Mouse (Mus musculus) embryonic facial prominence, embryonic 11.5 days (tissue): ENCODE results near the gene Olfr1224-ps1. TPM values are rescaled to one million over a fixed set of nuclear protein-coding genes. Genes with fewer than 3 reads are reported as not detected.
"Not testable (repeated sequence)": the region's sequence is repeated elsewhere in the genome, so short reads cannot be mapped to it uniquely, and the experiment has no call there.

Experiments used
- ATAC-seq: fragments of 200-750 bp; cut with Nextera tagmentation; replicated peaks from 2 replicates; pipeline ENCODE4 v1.8.0; 2017; ENCODE audit warnings: low read depth; ENCODE audit not compliant: insufficient number of reproducible peaks, low FRiP score, low TSS enrichment
- DNase-seq: peaks from one replicate; pipeline ENCODE4 v3.0.0-alpha.2; 2015; ENCODE audit warnings: low spot score
- H3K27ac ChIP-seq: fragments of 300-500 bp; sonication (generic); replicated peaks from 2 replicates; pipeline ENCODE4 v1.5.1; 2014; ENCODE audit warnings: mild to moderate bottlenecking, low read depth, low read length, control low read depth
- H3K27me3 ChIP-seq: fragments of 300-500 bp; sonication (generic); 2 replicates; pipeline ENCODE4 v1.6.1; 2014; ENCODE audit warnings: mild to moderate bottlenecking, low read length, moderate library complexity, mixed read lengths; ENCODE audit not compliant: control insufficient read depth, insufficient read depth
- H3K36me3 ChIP-seq: fragments of 300-500 bp; sonication (generic); replicated peaks from 2 replicates; pipeline ENCODE4 v1.6.1; 2014; ENCODE audit warnings: low read depth, mild to moderate bottlenecking, low read length, moderate library complexity, mixed read lengths; ENCODE audit not compliant: control insufficient read depth, insufficient read depth
- H3K4me1 ChIP-seq: fragments of 300-500 bp; sonication (generic); 2 replicates; pipeline ENCODE4 v1.6.1; 2014; ENCODE audit warnings: low read length, mixed read lengths; ENCODE audit not compliant: control insufficient read depth, insufficient read depth
- H3K4me2 ChIP-seq: fragments of 300-500 bp; sonication (generic); 2 replicates; pipeline ENCODE4 v1.6.1; 2014; ENCODE audit warnings: low read depth, mild to moderate bottlenecking, control low read depth, low read length, moderate library complexity
- H3K4me3 ChIP-seq: fragments of 300-500 bp; sonication (generic); 2 replicates; pipeline ENCODE4 v1.5.1; 2014; ENCODE audit warnings: low read depth, low read length, control low read depth
- H3K9ac ChIP-seq: fragments of 300-500 bp; sonication (generic); replicated peaks from 2 replicates; pipeline ENCODE4 v1.6.1; 2014; ENCODE audit warnings: mild to moderate bottlenecking, control low read depth, low read length
- H3K9me3 ChIP-seq: fragments of 300-500 bp; sonication (generic); replicated peaks from 2 replicates; pipeline ENCODE4 v1.6.1; 2016; ENCODE audit warnings: mild to moderate bottlenecking, low read length, inconsistent platforms, mixed read lengths; ENCODE audit not compliant: control insufficient read depth
- WGBS: fragments of 180-500 bp; shearing (Covaris S2); extraction: QIAGEN DNeasy Blood & Tissue Kit; methylation state at CpG from one replicate; pipeline ENCODE4 v1.1.7; 2014; 5-methylcytosine and 5-hydroxymethylcytosine counted together
- polyA plus RNA-seq: library from polyadenylated mRNA; unstranded; fragments of >200 nt; fragmentation: Nextera tagmentation; extraction: Ambion mirVana; gene quantifications from 2 replicates; pipeline ENCODE4 v1.2.1, GENCODE M21; 2014

The Olfr1224-ps1 gene
- polyA plus RNA-seq, result not detected in 2 replicates

DNA sequence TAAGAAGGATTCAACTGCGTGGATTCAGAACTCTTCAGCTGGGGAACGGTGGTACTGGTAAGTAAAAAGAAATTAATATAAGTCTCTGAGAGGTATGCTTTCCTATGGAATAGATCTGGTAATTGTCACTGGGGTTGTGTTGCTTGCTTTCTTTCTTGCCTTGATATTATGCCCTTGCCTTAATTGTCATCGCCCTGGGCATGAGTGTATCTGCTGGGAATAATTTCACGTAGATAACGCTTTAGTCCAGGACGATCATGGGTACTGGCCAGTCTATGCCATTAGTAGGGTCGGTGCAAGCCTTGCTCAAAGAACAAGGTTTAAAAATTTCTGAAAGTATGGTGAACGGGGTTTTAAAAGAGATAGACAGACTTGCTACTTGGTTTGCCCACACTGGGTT, at the start of gene Olfr1224-ps1:
Gene Olfr1224-ps1 (minus strand): TSS at position 101 of the 400 bp plus-strand sequence.
- DNase-seq, ATAC-seq, H3K4me2 ChIP-seq, H3K27ac ChIP-seq, H3K9ac ChIP-seq, H3K4me3 ChIP-seq, H3K27me3 ChIP-seq, H3K36me3 ChIP-seq, H3K9me3 ChIP-seq, H3K4me1 ChIP-seq: not testable (repeated sequence)
- WGBS, result 90% methylated on average over 8 of the region's 8 CpGs

DNA sequence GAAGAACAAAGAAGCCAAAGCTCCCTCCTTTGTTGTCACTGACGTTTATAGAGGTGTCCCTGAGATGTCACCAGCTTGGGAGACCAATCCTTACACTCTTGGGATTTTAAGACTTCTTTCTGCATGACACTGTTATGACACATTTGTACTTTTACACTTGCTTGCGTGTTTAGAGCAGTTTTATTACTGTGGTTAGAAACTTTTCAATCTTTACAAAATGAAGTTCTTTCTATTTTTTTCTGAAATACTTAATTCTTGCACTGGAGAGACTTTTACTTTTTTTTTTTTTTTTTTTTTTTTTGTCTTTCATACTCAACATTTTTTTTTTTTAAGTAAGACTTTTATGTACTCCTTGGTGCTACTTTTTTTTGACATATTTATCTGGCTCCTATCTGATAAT, 36.1 kb upstream of the Olfr1224-ps1 start, which contains the start of gene Olfr1226:
Gene Olfr1226 (minus strand): TSS at position 101 of the 400 bp plus-strand sequence.
- ATAC-seq (no peak), DNase-seq (no peak)
- Histone ChIP-seq H3K9ac (no peak within 1 kb of the TSS), H3K27me3 (no peaks in the 10 kb centered on the region), H3K9me3 (no peaks in the 10 kb centered on the region), H3K36me3 (no peaks in the 10 kb centered on the region), H3K4me2 (no peak within 1 kb of the TSS), H3K27ac (no peak within 1 kb of the TSS), H3K4me3 (no peak within 1 kb of the TSS), H3K4me1 (no peaks in the 10 kb centered on the region)
- 67% methylated on average over 2 of the region's 2 CpGs for WGBS

DNA sequence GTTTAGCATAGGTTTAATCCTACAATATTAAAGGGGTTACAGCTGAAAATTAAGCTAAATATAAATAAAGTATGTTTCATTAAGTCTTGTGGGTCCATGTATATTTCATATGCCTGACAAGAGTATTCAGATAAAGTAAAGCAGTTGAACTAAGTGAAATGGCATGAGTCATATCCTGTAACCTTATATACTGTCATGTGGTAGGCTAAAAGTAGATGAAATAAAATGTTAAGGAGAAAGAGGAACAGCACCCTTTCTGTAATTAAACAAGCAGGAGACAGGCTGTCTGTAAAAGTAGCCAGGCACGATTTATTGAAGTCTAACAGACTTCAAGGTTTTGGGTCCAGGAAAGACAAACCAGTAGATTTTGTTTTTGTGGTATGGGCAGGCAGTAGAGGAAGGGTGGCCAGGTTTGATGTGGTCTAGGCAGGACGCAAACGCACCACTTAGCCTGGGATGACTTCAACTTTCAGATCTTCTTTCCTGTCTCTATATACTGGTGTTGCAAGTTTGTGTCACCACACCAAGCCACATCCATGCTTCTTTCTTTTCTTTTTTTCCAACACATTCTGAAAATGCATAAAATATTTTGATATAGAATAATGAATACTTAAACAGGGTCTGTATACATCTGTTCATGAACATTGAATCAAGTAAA, 32.6 kb upstream of the Olfr1224-ps1 start:
- 86% methylated on average over 3 of the region's 3 CpGs for whole genome bisulfite sequencing
- no peak for ATAC-seq
- no peaks in the 10 kb centered on the region for H3K27me3 ChIP-seq
- no peaks in the 10 kb centered on the region for H3K4me1 ChIP-seq
- H3K27ac ChIP-seq, result no peak overlapping the region
- H3K9ac ChIP-seq, result no peak overlapping the region
- H3K36me3 ChIP-seq, result no peaks in the 10 kb centered on the region
- no peak for DNase-seq
- no peak overlapping the region for H3K4me3 ChIP-seq
- H3K4me2 ChIP-seq, result no peak overlapping the region
- H3K9me3 ChIP-seq, result no peaks in the 10 kb centered on the region

DNA sequence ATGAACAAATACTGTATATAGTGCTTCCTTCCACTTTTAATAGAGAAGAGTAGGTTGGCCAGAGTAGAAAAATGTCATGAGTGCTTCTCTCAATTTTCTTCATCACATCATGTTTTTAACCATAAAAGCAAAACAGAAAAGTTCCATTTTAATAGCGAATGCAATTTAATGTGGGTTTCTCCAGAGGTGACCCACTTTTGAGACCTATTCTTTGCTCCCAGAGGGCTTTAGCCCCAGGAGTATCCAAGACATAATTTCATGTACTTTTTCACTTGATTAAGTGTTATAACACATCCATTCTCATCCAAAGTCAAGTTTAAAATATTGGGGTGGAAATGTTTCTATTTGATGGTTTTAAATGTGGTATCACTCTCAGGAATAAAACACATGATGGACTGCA, 10.7 kb upstream of the Olfr1224-ps1 start, which contains the start of gene Olfr1225:
Gene Olfr1225 (minus strand): TSS at position 101 of the 400 bp plus-strand sequence.
- Histone ChIP-seq H3K9ac (no peak within 1 kb of the TSS), H3K4me2 (no peak within 1 kb of the TSS), H3K9me3 (no peaks in the 10 kb centered on the region), H3K4me1 (no peaks in the 10 kb centered on the region), H3K27me3 (no peaks in the 10 kb centered on the region), H3K27ac (no peak within 1 kb of the TSS), H3K4me3 (no peak within 1 kb of the TSS), H3K36me3 (no peaks in the 10 kb centered on the region)
- no peak for DNase-seq
- ATAC-seq, result no peak
- 89% methylated on average over 1 of the region's 1 CpGs for WGBS

DNA sequence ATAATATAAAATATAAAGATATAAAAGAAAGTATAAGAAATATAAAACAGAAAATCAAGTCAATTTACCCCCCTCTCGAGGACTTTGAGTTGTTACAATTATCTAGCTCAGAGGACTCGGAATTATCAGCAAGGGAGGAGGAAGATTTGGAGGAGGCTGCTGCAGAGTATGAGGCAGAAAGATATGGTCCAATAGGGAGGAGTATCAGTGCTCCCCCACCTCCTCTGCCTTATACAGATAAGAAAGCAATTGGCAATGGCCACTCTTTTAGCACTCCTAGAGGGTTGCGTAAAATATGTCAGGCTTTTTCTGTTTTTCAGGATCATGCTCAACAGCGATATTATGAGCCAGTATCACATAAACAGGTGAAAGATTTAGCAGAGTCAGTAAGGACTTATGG, 820 bp upstream of the Olfr1224-ps1 start:
- H3K27me3 ChIP-seq, ATAC-seq, H3K9me3 ChIP-seq, H3K36me3 ChIP-seq, DNase-seq, H3K4me1 ChIP-seq, H3K27ac ChIP-seq, H3K9ac ChIP-seq, H3K4me2 ChIP-seq, H3K4me3 ChIP-seq: not testable (repeated sequence)
- WGBS, result 92% methylated on average over 4 of the region's 4 CpGs

DNA sequence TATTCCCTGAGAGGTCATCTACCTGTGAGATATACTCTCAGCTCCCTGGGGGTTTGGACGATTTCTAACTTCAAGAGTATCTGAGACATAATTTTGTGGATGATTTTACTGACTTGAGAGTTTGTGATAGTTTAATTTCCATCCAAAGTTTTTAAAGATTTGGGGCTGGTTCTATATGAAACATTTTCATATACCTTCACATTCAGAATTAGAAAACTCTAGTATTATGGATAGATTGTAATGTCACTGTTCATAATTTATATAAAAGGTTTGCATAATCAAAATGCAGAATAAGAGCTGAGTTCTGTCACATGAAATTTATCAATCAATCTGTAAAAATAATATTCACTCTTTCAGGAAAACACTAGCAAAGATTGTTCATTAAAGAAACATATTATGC, 12.4 kb downstream of the Olfr1224-ps1 start, which contains the start of gene Olfr1223:
Gene Olfr1223 (minus strand): TSS at position 101 of the 400 bp plus-strand sequence.
- Histone ChIP-seq H3K27ac (no peak within 1 kb of the TSS), H3K27me3 (no peaks in the 10 kb centered on the region), H3K4me2 (no peak within 1 kb of the TSS), H3K36me3 (no peaks in the 10 kb centered on the region), H3K9ac (no peak within 1 kb of the TSS), H3K4me1 (no peaks in the 10 kb centered on the region), H3K9me3 (no peaks in the 10 kb centered on the region), H3K4me3 (no peak within 1 kb of the TSS)
- ATAC-seq (no peak), DNase-seq (no peak)
- 79% methylated on average over 1 of the region's 1 CpGs for WGBS

DNA sequence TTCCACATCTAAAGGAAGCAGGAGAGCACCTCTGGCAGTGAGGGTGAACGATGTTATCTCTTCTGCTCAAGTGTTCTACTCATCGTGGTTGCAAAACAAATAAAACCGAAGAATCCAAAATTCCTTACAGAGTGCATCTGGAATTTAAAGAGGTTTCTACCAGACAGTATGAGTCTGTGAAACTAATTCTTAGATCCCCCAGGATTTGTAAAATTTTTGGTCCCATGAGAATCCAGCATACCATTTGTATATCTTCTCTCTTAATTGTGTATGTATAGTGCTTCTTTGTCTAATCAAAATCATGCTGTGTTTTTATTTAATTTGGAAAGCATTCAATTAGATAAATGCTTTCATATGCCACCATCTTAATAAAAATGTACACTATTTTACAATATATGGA, 30.9 kb downstream of the Olfr1224-ps1 start, which contains the start of gene Olfr1222:
Gene Olfr1222 (minus strand): TSS at position 101 of the 400 bp plus-strand sequence.
- Histone ChIP-seq H3K9me3 (no peaks in the 10 kb centered on the region), H3K4me2 (no peak within 1 kb of the TSS), H3K9ac (no peak within 1 kb of the TSS), H3K4me3 (no peak within 1 kb of the TSS), H3K4me1 (no peaks in the 10 kb centered on the region), H3K27me3 (no peaks in the 10 kb centered on the region), H3K27ac (no peak within 1 kb of the TSS), H3K36me3 (no peaks in the 10 kb centered on the region)
- ATAC-seq (no peak), DNase-seq (no peak)
- 75% methylated on average over 3 of the region's 3 CpGs for WGBS

DNA sequence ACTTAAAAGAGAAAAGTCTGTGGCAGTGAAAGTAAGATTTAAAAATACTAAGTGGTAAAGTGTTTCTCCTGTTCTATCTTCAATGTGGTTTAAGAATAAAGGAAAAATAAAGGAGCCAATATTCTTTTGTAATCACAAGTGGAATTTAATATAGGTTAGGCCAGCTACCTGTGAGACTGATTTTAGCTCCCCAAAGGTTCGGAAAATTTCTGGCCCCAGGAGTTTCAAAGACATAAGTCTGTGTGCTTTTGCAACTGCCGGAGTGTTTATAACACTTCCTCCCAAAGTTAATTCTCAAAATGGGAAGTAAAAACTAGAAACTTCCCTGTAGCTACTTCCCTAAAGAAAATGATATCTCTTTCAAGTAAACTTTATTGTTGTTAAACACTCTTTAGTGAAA, 46.7 kb downstream of the Olfr1224-ps1 start, which contains the start of gene Olfr1221:
Gene Olfr1221 (minus strand): TSS at position 101 of the 400 bp plus-strand sequence.
- no peak within 1 kb of the TSS for H3K4me3 ChIP-seq
- no peaks in the 10 kb centered on the region for H3K27me3 ChIP-seq
- H3K9me3 ChIP-seq, result no peaks in the 10 kb centered on the region
- 88% methylated on average over 2 of the region's 2 CpGs for WGBS
- H3K36me3 ChIP-seq, result no peaks in the 10 kb centered on the region
- no peak within 1 kb of the TSS for H3K4me2 ChIP-seq
- no peak within 1 kb of the TSS for H3K27ac ChIP-seq
- DNase-seq, result no peak
- H3K9ac ChIP-seq, result no peak within 1 kb of the TSS
- no peak for ATAC-seq
- H3K4me1 ChIP-seq, result no peaks in the 10 kb centered on the region
